In the genomic region with DNA sequence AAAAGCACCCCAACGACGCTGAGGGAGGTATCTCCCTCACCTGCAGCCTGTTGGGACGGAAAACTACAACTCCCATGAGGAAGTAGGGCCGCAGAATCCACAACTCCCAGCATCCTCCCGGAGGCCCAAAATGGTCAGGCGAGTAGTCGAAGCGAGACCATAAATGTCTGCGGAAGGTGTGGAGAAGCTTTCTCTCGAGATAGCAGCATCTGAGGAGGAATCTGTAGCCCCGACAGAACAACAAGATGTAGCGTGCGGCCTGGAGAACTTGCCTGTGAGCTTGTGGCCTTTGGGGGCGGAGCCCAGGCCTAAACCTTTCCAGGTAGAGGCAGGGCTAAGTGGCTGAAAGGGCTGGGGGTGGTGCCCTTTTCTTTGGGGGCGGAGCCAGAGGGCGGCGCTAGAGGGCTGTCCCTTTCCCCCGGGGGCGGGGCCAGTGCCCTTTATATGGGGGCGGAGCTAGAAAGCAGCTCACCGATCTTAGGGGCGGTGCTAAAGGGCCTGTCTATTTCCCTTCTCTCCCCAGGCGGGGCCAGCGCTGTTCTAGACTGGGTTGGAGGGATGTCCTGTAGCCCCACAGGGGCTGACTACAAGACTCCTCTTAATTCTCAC, we compare ENCODE assay signal across 8 mouse cellular contexts. TPM values are rescaled to one million over a fixed set of nuclear protein-coding genes. Genes with fewer than 3 reads are reported as not detected.
A peak's percentile ranks its signal among the peaks of the same experiment; 100 is the strongest.
DNase-seq lines count a peak whose midpoint lies in the region; ATAC-seq and TF ChIP-seq lines count a peak whose summit lies in the region.

Setmar (plus strand) TSS at position 128 of the 609 bp plus-strand sequence.

- DNase-seq in Patski (ENCODE audit: low read depth, low spot score) = peak; percentile 90
- peak; percentile 99 for DNase-seq in cerebellum, postnatal 14 days
- DNase-seq in frontal cortex, postnatal 25 days (ENCODE audit: low spot score in 2 of 2) = peak; percentile 93 to 96
- peak; percentile 97 for DNase-seq in hindbrain, embryonic 14.5 days (ENCODE audit: low spot score)
- DNase-seq in layer of hippocampus, postnatal 36 days = peak; percentile 97 to 98
- DNase-seq in lung, postnatal 36 days = peak; percentile 96
- DNase-seq in retina, postnatal 1 day = peak; percentile 96
- DNase-seq in urinary bladder, adult 18-20 months (ENCODE audit: low spot score in 2 of 2) = peak; percentile 95 to 99

- POLR2A ChIA-PET in Patski (lab: Charles Lee) = no interaction called here

- no peaks in the 10 kb centered on the region for H3K9me3 ChIP-seq in hindbrain, embryonic 14.5 days (ENCODE audit: control insufficient read depth, low read length)

- CTCF ChIA-PET in Patski (lab: Charles Lee) = interaction anchor here (0.9 to 3.3 kb wide), 9 partner anchors 10 to 353 kb away, joined by 3 to 24 read pairs (median 4); no protein-coding TSS in a partner anchor

- peak within 1 kb of the TSS; percentile 47 for H3K9ac ChIP-seq in hindbrain, embryonic 14.5 days

- H3K27ac ChIP-seq in hindbrain, embryonic 14.5 days = peak within 1 kb of the TSS; percentile 87

- no peaks in the 10 kb centered on the region for H3K4me1 ChIP-seq in hindbrain, embryonic 14.5 days (replicated peaks; ENCODE audit: control insufficient read depth, insufficient read depth, low read length)

- peaks cover 9% of the 10 kb centered on the region for H3K27me3 ChIP-seq in Patski
- H3K27me3 ChIP-seq in hindbrain, embryonic 14.5 days (ENCODE audit: control insufficient read depth, insufficient read depth, low read length) = no peaks in the 10 kb centered on the region

- peak within 1 kb of the TSS; percentile 50 for H3K4me2 ChIP-seq in hindbrain, embryonic 14.5 days (replicated peaks)

- TF ChIP-seq CTCF in Patski (IDR thresholded peaks at IDR 0.05) = no peak

- ATAC-seq in Patski = peak; percentile 95
- peak; percentile 97 for ATAC-seq in hindbrain, embryonic 14.5 days (ENCODE audit: low FRiP score)

- under 1% methylated on average over 24 of the region's 24 CpGs for WGBS in hindbrain, embryonic 14.5 days

- no peaks in the 10 kb centered on the region for H3K36me3 ChIP-seq in hindbrain, embryonic 14.5 days (replicated peaks; ENCODE audit: control insufficient read depth, insufficient read depth)

- in situ Hi-C loops in Patski (cut with MboI; ENCODE audit: low pct_unique_long_range_greater_than_20kb) = loop anchor here (5.0 kb wide), 1 partner anchor 1258 kb away; no protein-coding TSS in a partner anchor

- peak within 1 kb of the TSS; percentile 39 for H3K4me3 ChIP-seq in hindbrain, embryonic 14.5 days (replicated peaks; ENCODE audit: low read length)

RNA-seq across cellular contexts. Expression of gene Setmar, which starts in this region (rescaled TPM):
- 6.1 TPM for polyA plus RNA-seq in Patski (2021)
- 6.5 and 6.9 TPM in 2 replicates for polyA plus RNA-seq in hindbrain, embryonic 14.5 days (2014; fragmentation: Nextera tagmentation; extraction: Ambion mirVana)
- total RNA-seq in layer of hippocampus, postnatal 36 days (2021) = 1 to 10 TPM; 9.2 to 9.3 TPM

Comparison
In these comparisons a context has a peak if more than half of its experiments do, and no peak if none do; other contexts are left out.
1. Peak in every context shown above with its lines: DNase-seq, ATAC-seq, H3K4me3 ChIP-seq and H3K27ac ChIP-seq.